Mouse (Mus musculus) heart, embryonic 15.5 days (tissue): Measurements from ENCODE around the gene Arhgef2. TPM values are rescaled to one million over a fixed set of nuclear protein-coding genes. Genes with fewer than 3 reads are reported as not detected.
"Not testable (repeated sequence)": the region's sequence is repeated elsewhere in the genome, so short reads cannot be mapped to it uniquely, and the experiment has no call there.

Experiments used
- ATAC-seq: fragments of 200-750 bp; cut with Nextera tagmentation; replicated peaks from 2 replicates; pipeline ENCODE4 v1.8.0; 2017; ENCODE audit warnings: low read depth, moderate TSS enrichment; ENCODE audit not compliant: insufficient number of reproducible peaks, insufficient read depth, low FRiP score
- H3K27ac ChIP-seq: fragments of 300-500 bp; sonication (generic); 2 replicates; pipeline ENCODE4 v1.5.1; 2015; ENCODE audit warnings: mild to moderate bottlenecking, inconsistent platforms
- H3K27me3 ChIP-seq: fragments of 300-500 bp; sonication (generic); 2 replicates; pipeline ENCODE4 v1.6.1; 2015; ENCODE audit warnings: inconsistent platforms
- H3K36me3 ChIP-seq: fragments of 300-500 bp; sonication (generic); 2 replicates; pipeline ENCODE4 v1.6.1; 2015; ENCODE audit warnings: mild to moderate bottlenecking, inconsistent platforms
- H3K4me1 ChIP-seq: fragments of 300-500 bp; sonication (generic); replicated peaks from 2 replicates; pipeline ENCODE4 v1.6.1; 2015; ENCODE audit warnings: inconsistent platforms
- H3K4me2 ChIP-seq: fragments of 300-500 bp; sonication (generic); 2 replicates; pipeline ENCODE4 v1.6.1; 2015; ENCODE audit warnings: inconsistent platforms, mild to moderate bottlenecking, moderate library complexity
- H3K4me3 ChIP-seq: fragments of 300-500 bp; sonication (generic); 2 replicates; pipeline ENCODE4 v1.5.1; 2015; ENCODE audit warnings: mild to moderate bottlenecking, inconsistent platforms
- H3K9ac ChIP-seq: fragments of 300-500 bp; sonication (generic); 2 replicates; pipeline ENCODE4 v1.6.1; 2015; ENCODE audit warnings: mild to moderate bottlenecking, inconsistent platforms
- H3K9me3 ChIP-seq: fragments of 300-500 bp; sonication (generic); replicated peaks from 2 replicates; pipeline ENCODE4 v1.6.1; 2016; ENCODE audit warnings: inconsistent platforms
- WGBS: fragments of 180-500 bp; shearing (Covaris S2); methylation state at CpG from one replicate; pipeline ENCODE4 v1.1.7; 2015; ENCODE audit warnings: mixed read lengths; 5-methylcytosine and 5-hydroxymethylcytosine counted together
- polyA plus RNA-seq: library from polyadenylated mRNA; unstranded; fragments of >200 nt; fragmentation: Nextera tagmentation; extraction: Ambion mirVana; gene quantifications from 2 replicates; pipeline ENCODE4 v1.2.1, GENCODE M21; 2015

Arhgef2 gene
- polyA plus RNA-seq, 1 experiment from 2014 or later: 72.8 TPM

DNA sequence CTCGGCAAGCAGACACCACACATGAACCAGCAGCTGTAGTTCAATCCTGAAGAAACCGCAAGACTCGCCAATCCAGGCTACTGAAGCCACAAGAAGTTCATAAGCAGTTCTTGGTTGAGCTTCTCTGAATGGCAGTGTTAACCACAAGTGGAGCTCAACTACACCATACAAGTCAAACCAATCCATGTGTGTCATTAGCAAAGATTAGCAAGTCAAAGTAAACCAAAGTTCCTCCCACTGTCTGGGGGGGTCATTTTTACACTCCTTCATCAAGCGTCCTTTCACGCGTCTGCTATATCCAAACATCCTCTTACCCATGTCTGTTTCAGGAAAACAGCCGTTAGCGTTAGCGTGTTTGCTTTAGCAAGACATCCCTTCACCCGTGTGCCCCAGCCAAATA, 35.4 kb upstream of the Arhgef2 start:
- H3K36me3 ChIP-seq: peaks cover 44% of the 10 kb centered on the region
- H3K9ac ChIP-seq: no peak overlapping the region
- no peak overlapping the region for H3K4me2 ChIP-seq
- H3K27ac ChIP-seq: no peak overlapping the region
- H3K4me3 ChIP-seq: no peak overlapping the region
- no peak for ATAC-seq
- no peaks in the 10 kb centered on the region for H3K27me3 ChIP-seq
- H3K4me1 ChIP-seq: peaks cover 10% of the 10 kb centered on the region
- no peaks in the 10 kb centered on the region for H3K9me3 ChIP-seq
- 91% methylated on average over 10 of the region's 10 CpGs for WGBS

DNA sequence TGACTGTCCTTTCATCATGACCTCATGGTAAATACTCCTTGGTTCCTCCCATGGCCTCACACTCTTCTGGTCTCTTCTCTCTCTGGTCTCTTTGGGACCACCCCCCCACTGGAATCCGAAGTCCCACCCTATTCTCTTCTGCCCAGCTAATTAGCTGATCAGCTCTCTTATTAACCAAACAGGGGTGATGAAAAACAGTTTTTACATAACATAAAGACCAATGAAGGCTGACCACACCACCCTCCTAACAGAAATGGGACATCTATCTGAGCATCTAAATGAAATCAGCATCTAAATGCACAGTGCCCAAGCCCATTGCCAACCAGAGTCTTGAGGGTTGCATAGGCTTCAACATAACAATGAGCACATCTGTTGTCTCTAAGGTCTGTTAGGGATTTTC, 33.9 kb upstream of the Arhgef2 start:
- H3K4me3 ChIP-seq: no peak overlapping the region
- no peaks in the 10 kb centered on the region for H3K27me3 ChIP-seq
- H3K36me3 ChIP-seq: peaks cover 29% of the 10 kb centered on the region
- ATAC-seq: no peak
- no peak overlapping the region for H3K27ac ChIP-seq
- no peaks in the 10 kb centered on the region for H3K9me3 ChIP-seq
- no peaks in the 10 kb centered on the region for H3K4me1 ChIP-seq
- WGBS: 83% methylated on average over 1 of the region's 1 CpGs
- no peak overlapping the region for H3K4me2 ChIP-seq
- H3K9ac ChIP-seq: no peak overlapping the region

DNA sequence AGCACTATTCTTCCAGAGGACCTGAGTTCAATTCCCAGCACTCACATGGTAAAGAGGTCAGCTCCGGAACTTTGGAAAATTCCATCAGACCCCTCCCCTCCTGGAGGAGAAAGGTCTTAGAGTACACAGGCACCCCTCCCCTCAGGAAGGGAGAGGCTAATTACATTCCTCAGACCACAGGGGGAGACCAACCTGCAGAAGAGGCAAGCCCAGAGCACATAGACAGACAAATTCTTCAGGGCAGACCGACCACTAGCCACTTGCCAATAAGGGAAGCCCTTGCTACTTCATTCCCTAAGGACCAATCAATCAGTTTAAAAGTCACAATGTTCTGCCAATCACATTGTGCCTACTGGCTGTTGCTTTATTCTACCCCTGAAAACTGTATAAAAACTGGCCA, 32.9 kb upstream of the Arhgef2 start:
- Histone ChIP-seq H3K9ac (no peak overlapping the region), H3K9me3 (no peaks in the 10 kb centered on the region), H3K4me1 (no peaks in the 10 kb centered on the region), H3K27ac (no peak overlapping the region), H3K4me2 (no peak overlapping the region), H3K27me3 (no peaks in the 10 kb centered on the region), H3K36me3 (peaks cover 22% of the 10 kb centered on the region), H3K4me3 (no peak overlapping the region)
- no peak for ATAC-seq
- 77% methylated on average over 2 of the region's 2 CpGs for WGBS

DNA sequence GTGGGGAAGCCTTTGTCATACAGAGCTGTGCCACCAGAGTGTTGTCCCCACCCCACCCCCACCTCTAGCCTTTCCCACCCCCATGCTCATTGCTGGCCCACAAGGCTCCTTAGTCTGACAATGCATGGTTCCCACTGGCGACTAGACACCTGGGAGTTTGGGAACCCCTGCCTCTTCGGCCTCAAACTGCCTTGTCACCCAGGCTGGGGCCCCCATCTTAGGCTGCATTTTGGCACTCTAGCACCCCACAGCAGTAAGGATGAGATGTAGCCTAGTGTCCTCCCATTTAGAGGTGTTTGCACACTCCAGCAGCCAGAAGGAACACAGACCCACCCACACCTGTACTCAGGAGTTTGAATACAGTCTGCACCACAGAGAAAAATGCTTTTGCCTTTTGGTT, 32.0 kb upstream of the Arhgef2 start:
- Histone ChIP-seq H3K9me3 (no peaks in the 10 kb centered on the region), H3K4me3 (no peak overlapping the region), H3K27ac (no peak overlapping the region), H3K36me3 (peaks cover 12% of the 10 kb centered on the region), H3K4me1 (no peaks in the 10 kb centered on the region), H3K27me3 (no peaks in the 10 kb centered on the region), H3K4me2 (no peak overlapping the region), H3K9ac (no peak overlapping the region)
- WGBS: 75% methylated on average over 2 of the region's 2 CpGs
- ATAC-seq: no peak

DNA sequence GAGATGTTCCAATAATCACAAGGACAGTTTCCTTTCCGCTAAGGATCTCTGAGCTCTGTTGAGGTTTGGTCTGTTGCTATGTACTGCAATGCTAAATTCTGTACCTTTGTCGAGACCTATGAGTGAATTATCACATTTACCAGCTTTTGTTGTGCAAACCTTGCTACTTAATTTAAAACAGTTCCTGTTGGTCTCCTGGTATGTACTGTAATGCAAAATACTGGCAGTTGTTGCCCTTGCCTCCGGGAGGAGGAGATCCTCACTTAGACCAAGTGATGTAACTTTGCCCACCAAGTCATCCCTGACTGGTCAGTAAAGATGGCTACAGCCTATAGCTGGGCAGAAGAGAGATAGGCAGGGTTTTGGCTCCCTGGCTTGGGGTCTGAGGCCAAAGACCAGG, 30.2 kb upstream of the Arhgef2 start, which contains the start of gene Ssr2:
TSS of gene Ssr2 (plus strand) at position 337 of the 400 bp plus-strand sequence.
- Histone ChIP-seq H3K36me3 (no peaks in the 10 kb centered on the region), H3K4me2 (no peak within 1 kb of the TSS), H3K9ac (no peak within 1 kb of the TSS), H3K27ac (no peak within 1 kb of the TSS), H3K27me3 (no peaks in the 10 kb centered on the region), H3K9me3 (no peaks in the 10 kb centered on the region), H3K4me3 (no peak within 1 kb of the TSS), H3K4me1 (peaks cover 7% of the 10 kb centered on the region)
- no peak for ATAC-seq
- 79% methylated on average over 3 of the region's 3 CpGs for WGBS

DNA sequence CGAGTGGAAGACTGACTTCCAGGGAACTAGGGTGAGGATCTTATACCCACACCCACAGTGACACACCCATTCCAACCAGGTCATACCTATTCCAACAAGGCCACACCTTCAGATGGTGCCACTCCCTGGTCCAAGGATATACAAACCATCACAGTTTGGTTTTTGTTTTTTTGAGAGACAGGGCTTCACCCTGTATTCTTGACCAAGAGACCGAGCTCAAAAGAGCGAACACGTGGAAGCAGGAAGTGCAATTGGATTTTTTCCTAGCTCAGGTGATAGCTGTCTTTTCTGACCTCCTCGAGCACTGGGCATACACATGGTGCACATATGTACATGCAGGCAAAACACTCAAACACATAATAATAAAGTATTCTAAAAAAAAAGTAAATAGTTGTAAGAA, 27.9 kb upstream of the Arhgef2 start:
- not testable (repeated sequence) for H3K9ac ChIP-seq, H3K4me2 ChIP-seq, H3K27me3 ChIP-seq, H3K27ac ChIP-seq, H3K4me3 ChIP-seq, ATAC-seq, H3K9me3 ChIP-seq
- Histone ChIP-seq H3K36me3 (peaks cover 18% of the 10 kb centered on the region), H3K4me1 (peaks cover 12% of the 10 kb centered on the region)
- 80% methylated on average over 5 of the region's 5 CpGs for WGBS

DNA sequence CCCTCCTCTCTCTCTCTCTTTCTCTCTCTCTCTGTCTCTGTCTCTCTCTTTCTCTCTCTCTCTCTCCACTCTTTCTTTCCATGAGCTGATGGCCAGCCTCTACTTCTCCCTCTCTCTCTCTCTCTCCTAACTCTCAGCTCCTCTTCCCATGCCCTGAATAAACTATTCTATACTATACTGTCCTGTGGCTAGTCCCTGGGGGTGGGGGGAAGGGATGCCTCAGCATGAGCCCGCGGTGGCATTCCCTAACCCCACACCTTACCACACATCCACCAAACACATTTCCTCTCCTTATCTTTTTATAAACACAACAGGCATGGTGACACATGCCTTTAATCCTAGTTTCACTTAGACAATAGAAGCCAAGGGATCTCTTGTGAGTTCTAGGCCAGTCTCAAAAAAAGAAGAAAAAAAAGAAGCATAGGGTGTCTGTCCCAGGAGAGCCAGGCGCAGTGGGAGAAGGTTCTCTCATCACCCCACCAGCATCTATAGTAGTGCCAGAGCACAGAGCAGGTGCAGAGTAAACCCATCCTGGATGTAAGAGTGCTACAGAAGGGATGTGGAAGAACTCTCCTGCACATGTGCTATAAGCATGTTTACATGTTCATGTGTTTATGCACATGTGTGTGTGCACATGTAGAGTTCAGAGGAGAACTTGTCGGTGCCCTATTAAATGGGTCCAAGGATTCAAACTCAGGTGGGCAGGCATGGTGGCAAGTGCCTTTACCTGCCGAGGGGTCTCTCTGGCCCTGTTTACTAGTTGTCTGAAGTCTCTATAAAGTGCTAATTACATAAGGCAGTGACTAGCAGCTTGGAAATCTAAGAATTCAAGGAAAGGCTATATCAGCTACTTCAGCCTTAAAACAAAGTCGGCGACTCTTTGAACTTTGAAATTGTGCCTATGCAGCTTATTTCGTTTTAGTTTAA, 27.0 kb upstream of the Arhgef2 start:
- Histone ChIP-seq H3K9me3 (no peaks in the 10 kb centered on the region), H3K36me3 (peaks cover 27% of the 10 kb centered on the region), H3K9ac (no peak overlapping the region), H3K4me1 (peaks cover 12% of the 10 kb centered on the region), H3K4me3 (peak overlapping the region; percentile 69), H3K27me3 (no peaks in the 10 kb centered on the region), H3K27ac (no peak overlapping the region), H3K4me2 (peak overlapping the region; percentile 73)
- WGBS: 39% methylated on average over 8 of the region's 8 CpGs
- ATAC-seq: 0 out of 2 replicates have a peak, but pooled peaks have one; percentile 23

DNA sequence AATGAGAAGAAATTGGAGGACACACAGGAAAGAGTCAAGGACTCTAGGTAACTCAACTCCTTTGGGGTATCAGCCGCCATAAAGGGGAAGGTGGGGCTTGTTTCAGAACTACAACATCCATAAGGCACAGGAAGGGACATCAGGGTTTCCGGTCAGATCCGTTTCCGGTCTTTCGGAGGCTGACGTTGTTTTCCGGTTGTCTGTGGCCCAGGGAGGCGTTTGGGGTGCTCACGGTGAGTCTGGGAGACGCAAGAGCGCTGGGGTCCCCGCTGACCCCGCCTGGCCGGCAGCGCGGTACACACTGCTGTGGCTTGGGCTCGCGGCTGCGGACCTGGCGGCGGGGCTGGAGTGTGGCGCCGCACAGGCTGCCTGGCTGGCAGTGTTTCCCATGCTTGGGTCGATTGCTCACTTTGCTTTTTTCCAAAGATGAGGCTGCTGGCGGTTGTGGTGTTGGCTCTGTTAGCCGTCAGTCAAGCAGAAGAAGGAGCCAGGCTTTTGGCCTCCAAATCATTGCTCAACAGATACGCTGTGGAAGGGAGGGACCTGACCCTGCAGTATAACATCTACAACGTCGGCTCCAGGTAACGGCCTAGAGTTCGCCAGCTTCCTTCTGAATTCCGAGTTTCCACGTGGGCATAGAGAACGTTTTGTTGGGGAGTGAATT, 26.2 kb upstream of the Arhgef2 start:
- Histone ChIP-seq H3K9me3 (no peaks in the 10 kb centered on the region), H3K9ac (peak overlapping the region; percentile 81), H3K4me2 (peak overlapping the region; percentile 73), H3K27ac (peak overlapping the region; percentile 70), H3K4me3 (peak overlapping the region; percentile 69), H3K27me3 (no peaks in the 10 kb centered on the region), H3K36me3 (peaks cover 31% of the 10 kb centered on the region), H3K4me1 (peaks cover 12% of the 10 kb centered on the region)
- under 1% methylated on average over 34 of the region's 34 CpGs for WGBS
- ATAC-seq: peak; percentile 68

DNA sequence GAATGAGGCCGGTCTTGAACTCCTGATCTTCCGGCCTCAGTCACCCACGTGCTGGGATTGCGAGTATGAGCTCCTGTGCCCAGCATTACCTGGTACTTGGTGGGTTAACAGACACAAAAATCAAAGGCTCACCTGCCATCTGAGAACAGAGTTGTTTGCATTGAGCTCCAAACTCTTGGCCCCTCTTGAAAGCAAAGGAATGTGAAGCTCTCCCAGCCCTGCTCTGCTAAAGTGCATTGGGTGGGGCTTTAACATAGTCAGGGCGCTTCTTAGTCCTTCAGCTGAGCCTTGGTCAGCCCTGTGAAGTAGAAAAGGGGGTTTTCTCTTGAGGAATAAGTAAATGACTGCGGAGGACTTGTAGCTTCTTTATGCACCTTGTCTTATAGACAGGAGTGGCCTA, 20.0 kb upstream of the Arhgef2 start:
- Histone ChIP-seq H3K4me1 (peaks cover 8% of the 10 kb centered on the region), H3K4me2 (no peak overlapping the region), H3K9ac (no peak overlapping the region), H3K27ac (no peak overlapping the region), H3K36me3 (peaks cover 64% of the 10 kb centered on the region), H3K4me3 (no peak overlapping the region), H3K27me3 (no peaks in the 10 kb centered on the region), H3K9me3 (no peaks in the 10 kb centered on the region)
- ATAC-seq: no peak
- WGBS: 90% methylated on average over 6 of the region's 6 CpGs

DNA sequence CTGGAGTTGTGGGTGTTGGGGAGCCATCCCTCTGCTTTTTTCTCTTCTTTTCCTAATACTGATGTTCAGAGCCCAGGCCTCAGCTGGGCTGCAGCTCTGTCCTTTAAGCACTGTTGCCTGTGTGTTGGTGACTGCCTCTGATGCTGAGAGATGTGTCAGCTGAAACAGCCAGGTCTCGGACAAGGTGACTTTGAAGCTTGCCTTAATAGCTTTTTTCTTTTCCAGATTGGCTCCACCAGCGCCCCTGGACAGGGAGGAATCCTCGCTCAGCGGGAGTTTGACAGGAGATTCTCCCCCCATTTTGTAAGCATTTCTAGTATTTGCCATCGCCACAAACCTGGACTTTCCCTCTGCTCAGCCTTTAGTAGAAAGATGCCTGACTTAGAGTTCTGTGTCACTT, 19.1 kb upstream of the Arhgef2 start:
- no peak for ATAC-seq
- peaks cover 58% of the 10 kb centered on the region for H3K36me3 ChIP-seq

DNA sequence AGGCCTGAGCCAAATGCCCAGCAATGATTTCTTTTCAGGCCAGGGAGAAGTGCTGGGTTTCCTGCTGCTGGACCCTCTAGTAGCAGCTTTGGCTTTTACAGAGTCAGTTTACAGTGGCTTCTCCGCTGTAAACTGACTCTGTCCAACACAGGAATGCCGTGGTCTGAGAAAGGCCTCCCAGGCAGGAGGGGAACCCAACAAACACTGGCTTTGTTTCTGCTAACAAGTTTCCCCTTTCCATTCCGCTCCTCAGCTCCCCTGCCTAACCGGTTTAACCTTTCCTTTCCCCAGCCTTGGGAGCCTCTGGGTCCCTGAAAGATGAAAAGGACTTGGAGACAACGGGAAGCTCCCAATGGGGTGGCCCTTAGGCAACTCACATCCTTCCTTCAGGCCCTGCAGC, 15.5 kb upstream of the Arhgef2 start:
- no peak for ATAC-seq
- WGBS: 29% methylated on average over 5 of the region's 5 CpGs
- Histone ChIP-seq H3K27ac (0 out of 2 replicates have a peak overlapping the region, but pooled peaks have one; percentile 1), H3K36me3 (peaks cover 33% of the 10 kb centered on the region), H3K9me3 (no peaks in the 10 kb centered on the region), H3K4me2 (no peak overlapping the region), H3K4me1 (peaks cover 34% of the 10 kb centered on the region), H3K4me3 (no peak overlapping the region), H3K27me3 (no peaks in the 10 kb centered on the region), H3K9ac (no peak overlapping the region)

More for the DNA sequence above, 19.1 kb upstream of the Arhgef2 start:
- H3K4me1 ChIP-seq: peaks cover 13% of the 10 kb centered on the region
- 95% methylated on average over 5 of the region's 5 CpGs for WGBS
- no peak overlapping the region for H3K4me3 ChIP-seq
- H3K9ac ChIP-seq: no peak overlapping the region
- H3K4me2 ChIP-seq: no peak overlapping the region
- no peaks in the 10 kb centered on the region for H3K9me3 ChIP-seq
- H3K27ac ChIP-seq: no peak overlapping the region
- no peaks in the 10 kb centered on the region for H3K27me3 ChIP-seq
